Mouse (Mus musculus): Measurements from ENCODE around the gene Golga3. TPM values are rescaled to one million over a fixed set of nuclear protein-coding genes. Genes with fewer than 3 reads are reported as not detected.

The Golga3 gene
- polyA plus RNA-seq, 1 experiment: 22.5 TPM

- 91% methylated on average over 4 of the region's 4 CpGs for WGBS
- TF ChIP-seq CTCF (IDR thresholded peaks at IDR 0.05; ENCODE audit: borderline replicate concordance, insufficient read depth, low read depth, low read length) (no peak), POLR2A (IDR thresholded peaks at IDR 0.05; ENCODE audit: borderline replicate concordance, insufficient read depth, low read length) (no peak)
- DNase-seq: no peak
- H3K27ac ChIP-seq (ENCODE audit: insufficient read depth, low read length): no peak overlapping the region
- no peaks in the 10 kb centered on the region for H3K27me3 ChIP-seq (ENCODE audit: control insufficient read depth, insufficient read depth, low read length)
- no peaks in the 10 kb centered on the region for H3K4me1 ChIP-seq (ENCODE audit: control insufficient read depth, insufficient read depth, low read length)
- H3K4me3 ChIP-seq (replicated peaks; ENCODE audit: insufficient read depth, low read depth, low read length): no peak overlapping the region
Observed at GRCm38 (mm10) chr5:110169374-110169773, 7.1 kb upstream of the Golga3 start.

GRCm38 (mm10) chr5:110177021-110177420, 520 bp downstream of the Golga3 start:
- Histone ChIP-seq H3K4me1 (ENCODE audit: control insufficient read depth, insufficient read depth, low read length) (no peaks in the 10 kb centered on the region; the same call in 1 of the 2 replicates), H3K4me3 (replicated peaks; ENCODE audit: insufficient read depth, low read depth, low read length) (peak overlapping the region; percentile 95), H3K27ac (ENCODE audit: insufficient read depth, low read length) (peak overlapping the region; percentile 48), H3K27me3 (ENCODE audit: control insufficient read depth, insufficient read depth, low read length) (no peaks in the 10 kb centered on the region)
- TF ChIP-seq CTCF (IDR thresholded peaks at IDR 0.05; ENCODE audit: borderline replicate concordance, insufficient read depth, low read depth, low read length) (no peak), POLR2A (IDR thresholded peaks at IDR 0.05; ENCODE audit: borderline replicate concordance, insufficient read depth, low read length) (no peak)
- 4% methylated on average over 19 of the region's 19 CpGs for WGBS
- no peak for DNase-seq

- WGBS: 93% methylated on average over 2 of the region's 2 CpGs
- Histone ChIP-seq H3K27me3 (ENCODE audit: control insufficient read depth, insufficient read depth, low read length) (no peaks in the 10 kb centered on the region), H3K4me3 (replicated peaks; ENCODE audit: insufficient read depth, low read depth, low read length) (no peak overlapping the region), H3K27ac (ENCODE audit: insufficient read depth, low read length) (no peak overlapping the region), H3K4me1 (ENCODE audit: control insufficient read depth, insufficient read depth, low read length) (no peaks in the 10 kb centered on the region; the same call in 1 of the 2 replicates)
- TF ChIP-seq CTCF (IDR thresholded peaks at IDR 0.05; ENCODE audit: borderline replicate concordance, insufficient read depth, low read depth, low read length): no peak
- no peak for TF ChIP-seq POLR2A (IDR thresholded peaks at IDR 0.05; ENCODE audit: borderline replicate concordance, insufficient read depth, low read length)
- DNase-seq: no peak
Observed at GRCm38 (mm10) chr5:110178628-110179027, 2.1 kb downstream of the Golga3 start.

- no peak for TF ChIP-seq CTCF (IDR thresholded peaks at IDR 0.05; ENCODE audit: borderline replicate concordance, insufficient read depth, low read depth, low read length)
- DNase-seq: no peak
- H3K4me1 ChIP-seq (ENCODE audit: control insufficient read depth, insufficient read depth, low read length): no peaks in the 10 kb centered on the region; the same call in 1 of the 2 replicates
- 86% methylated on average over 5 of the region's 5 CpGs for WGBS
- H3K4me3 ChIP-seq (replicated peaks; ENCODE audit: insufficient read depth, low read depth, low read length): no peak overlapping the region
- no peaks in the 10 kb centered on the region for H3K27me3 ChIP-seq (ENCODE audit: control insufficient read depth, insufficient read depth, low read length)
- no peak overlapping the region for H3K27ac ChIP-seq (ENCODE audit: insufficient read depth, low read length)
Observed at GRCm38 (mm10) chr5:110181716-110182115, 5.2 kb downstream of the Golga3 start.

- peak in 1 of 2 experiments; percentile 24 for DNase-seq
- TF ChIP-seq POLR2A (IDR thresholded peaks at IDR 0.05; ENCODE audit: borderline replicate concordance, insufficient read depth, low read length) (no peak), CTCF (IDR thresholded peaks at IDR 0.05; ENCODE audit: borderline replicate concordance, insufficient read depth, low read depth, low read length) (peak; percentile 41; the same call in 1 of the 2 replicates)
- 79% methylated on average over 10 of the region's 10 CpGs for WGBS
- Histone ChIP-seq H3K4me3 (replicated peaks; ENCODE audit: insufficient read depth, low read depth, low read length) (no peak overlapping the region), H3K4me1 (ENCODE audit: control insufficient read depth, insufficient read depth, low read length) (no peaks in the 10 kb centered on the region), H3K27ac (ENCODE audit: insufficient read depth, low read length) (no peak overlapping the region), H3K27me3 (ENCODE audit: control insufficient read depth, insufficient read depth, low read length) (no peaks in the 10 kb centered on the region)
Observed at GRCm38 (mm10) chr5:110203164-110203895, 26.8 kb downstream of the Golga3 start.

- TF ChIP-seq CTCF (IDR thresholded peaks at IDR 0.05; ENCODE audit: borderline replicate concordance, insufficient read depth, low read depth, low read length): peak; percentile 63
- TF ChIP-seq POLR2A (IDR thresholded peaks at IDR 0.05; ENCODE audit: borderline replicate concordance, insufficient read depth, low read length): no peak
- 73% methylated on average over 6 of the region's 6 CpGs for WGBS
- DNase-seq: no peak
- Histone ChIP-seq H3K4me3 (replicated peaks; ENCODE audit: insufficient read depth, low read depth, low read length) (no peak overlapping the region), H3K27me3 (ENCODE audit: control insufficient read depth, insufficient read depth, low read length) (no peaks in the 10 kb centered on the region), H3K27ac (ENCODE audit: insufficient read depth, low read length) (no peak overlapping the region), H3K4me1 (ENCODE audit: control insufficient read depth, insufficient read depth, low read length) (no peaks in the 10 kb centered on the region)
Observed at GRCm38 (mm10) chr5:110204777-110205176, 28.3 kb downstream of the Golga3 start.

GRCm38 (mm10) chr5:110211312-110211711, 34.8 kb downstream of the Golga3 start:
- WGBS: 79% methylated on average over 2 of the region's 2 CpGs
- no peak for TF ChIP-seq CTCF (IDR thresholded peaks at IDR 0.05; ENCODE audit: borderline replicate concordance, insufficient read depth, low read depth, low read length)
- TF ChIP-seq POLR2A (IDR thresholded peaks at IDR 0.05; ENCODE audit: borderline replicate concordance, insufficient read depth, low read length): no peak
- Histone ChIP-seq H3K4me3 (replicated peaks; ENCODE audit: insufficient read depth, low read depth, low read length) (no peak overlapping the region), H3K27ac (ENCODE audit: insufficient read depth, low read length) (no peak overlapping the region), H3K4me1 (ENCODE audit: control insufficient read depth, insufficient read depth, low read length) (no peaks in the 10 kb centered on the region), H3K27me3 (ENCODE audit: control insufficient read depth, insufficient read depth, low read length) (no peaks in the 10 kb centered on the region)
- DNase-seq: no peak

GRCm38 (mm10) chr5:110216780-110217179, 40.3 kb downstream of the Golga3 start:
- TF ChIP-seq POLR2A (IDR thresholded peaks at IDR 0.05; ENCODE audit: borderline replicate concordance, insufficient read depth, low read length) (no peak), CTCF (IDR thresholded peaks at IDR 0.05; ENCODE audit: borderline replicate concordance, insufficient read depth, low read depth, low read length) (no peak)
- H3K27me3 ChIP-seq (ENCODE audit: control insufficient read depth, insufficient read depth, low read length): no peaks in the 10 kb centered on the region
- WGBS: 96% methylated on average over 3 of the region's 3 CpGs
- H3K27ac ChIP-seq (ENCODE audit: insufficient read depth, low read length): no peak overlapping the region
- DNase-seq: no peak
- H3K4me1 ChIP-seq (ENCODE audit: control insufficient read depth, insufficient read depth, low read length): no peaks in the 10 kb centered on the region; the same call in 1 of the 2 replicates
- no peak overlapping the region for H3K4me3 ChIP-seq (replicated peaks; ENCODE audit: insufficient read depth, low read depth, low read length)

Measured in cerebellum, adult 2 months (tissue).